Mouse (Mus musculus) cortical plate, adult 2 months (tissue): ENCODE measurements around the gene Tsr3. TPM values are rescaled to one million over a fixed set of nuclear protein-coding genes. Genes with fewer than 3 reads are reported as not detected.
A peak's percentile ranks its signal among the peaks of the same experiment; 100 is the strongest.

Experiments used
- H3K27ac ChIP-seq: fragments of 200-500 bp; 2 replicates; pipeline ENCODE4 v1.5.1; 2012; ENCODE audit warnings: low read length, control low read depth, inconsistent platforms; ENCODE audit not compliant: insufficient read depth
- H3K4me1 ChIP-seq: fragments of 200-500 bp; 2 replicates; pipeline ENCODE4 v1.6.1; 2011; ENCODE audit warnings: low read length; ENCODE audit not compliant: control insufficient read depth, insufficient read depth
- H3K4me3 ChIP-seq: fragments of 200-500 bp; 2 replicates; pipeline ENCODE4 v1.5.1; 2011; ENCODE audit warnings: mild to moderate bottlenecking, low read length, control low read depth; ENCODE audit not compliant: insufficient read depth
- CTCF ChIP-seq: fragments of 200-500 bp; IDR thresholded peaks from 2 replicates; pipeline ENCODE4 v1.5.1; 2011; ENCODE audit warnings: mild to moderate bottlenecking, control low read depth, low read length; ENCODE audit not compliant: insufficient read depth; ENCODE audit errors: extremely low read depth
- POLR2A ChIP-seq: fragments of 200-500 bp; IDR thresholded peaks from 2 replicates; pipeline ENCODE4 v1.6.1; 2011; ENCODE audit warnings: mild to moderate bottlenecking, low read length, control low read depth; ENCODE audit not compliant: insufficient read depth; ENCODE audit errors: extremely low read depth
- polyA plus RNA-seq: library from polyadenylated mRNA; depleted of rRNA; stranded (reverse); fragments of >200 nt; gene quantifications from 2 replicates; pipeline ENCODE4 v1.2.3, GENCODE M21; 2012; rRNA removed

Gene Tsr3
- polyA plus RNA-seq, 1 experiment, result 35.3 TPM

DNA sequence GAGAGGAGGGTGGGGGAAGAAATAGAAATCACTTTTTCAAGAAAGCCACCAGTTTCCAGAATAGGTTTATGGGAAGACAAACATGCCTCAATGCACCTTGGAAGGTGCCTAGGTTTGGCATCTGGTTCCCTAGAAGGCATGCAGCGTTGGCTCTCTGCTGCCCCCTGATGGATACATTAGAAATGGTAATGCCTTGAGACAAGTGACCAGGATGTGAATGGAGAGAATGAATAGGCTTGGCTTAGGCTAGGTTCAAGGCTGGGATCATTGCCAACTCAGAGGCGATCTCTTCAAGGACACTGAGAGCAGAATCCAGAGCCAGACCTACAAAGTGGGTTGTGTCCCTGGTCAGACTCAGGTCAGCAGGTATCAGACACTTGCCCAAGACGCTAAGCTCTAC, 45.1 kb downstream of the Tsr3 start:
- no peak overlapping the region for H3K4me3 ChIP-seq
- no peaks in the 10 kb centered on the region for H3K4me1 ChIP-seq
- no peak for TF ChIP-seq POLR2A
- peak; percentile 91 for TF ChIP-seq CTCF
- no peak overlapping the region for H3K27ac ChIP-seq

DNA sequence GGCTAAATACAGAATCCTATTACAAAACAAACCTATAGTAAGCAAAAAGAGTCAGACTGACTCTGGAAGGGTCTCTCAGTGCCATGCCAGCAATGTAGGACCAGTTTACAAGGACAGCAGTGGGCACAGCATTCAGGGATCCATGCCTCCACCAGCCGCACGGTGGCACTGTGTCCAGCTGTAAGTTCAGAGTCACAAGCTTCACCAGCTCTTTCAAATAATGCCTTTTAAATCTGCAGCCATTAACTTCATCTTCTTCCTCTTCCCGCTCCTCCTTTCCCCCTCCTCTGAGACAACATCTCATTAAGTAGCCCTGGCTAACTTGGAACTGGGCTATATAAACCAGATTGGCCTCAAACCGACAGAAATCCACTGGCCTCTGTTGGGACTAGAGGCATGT, 48.9 kb downstream of the Tsr3 start:
- no peaks in the 10 kb centered on the region for H3K4me1 ChIP-seq
- no peak overlapping the region for H3K27ac ChIP-seq
- peak; percentile 80 for TF ChIP-seq CTCF
- TF ChIP-seq POLR2A, result no peak
- H3K4me3 ChIP-seq, result no peak overlapping the region

DNA sequence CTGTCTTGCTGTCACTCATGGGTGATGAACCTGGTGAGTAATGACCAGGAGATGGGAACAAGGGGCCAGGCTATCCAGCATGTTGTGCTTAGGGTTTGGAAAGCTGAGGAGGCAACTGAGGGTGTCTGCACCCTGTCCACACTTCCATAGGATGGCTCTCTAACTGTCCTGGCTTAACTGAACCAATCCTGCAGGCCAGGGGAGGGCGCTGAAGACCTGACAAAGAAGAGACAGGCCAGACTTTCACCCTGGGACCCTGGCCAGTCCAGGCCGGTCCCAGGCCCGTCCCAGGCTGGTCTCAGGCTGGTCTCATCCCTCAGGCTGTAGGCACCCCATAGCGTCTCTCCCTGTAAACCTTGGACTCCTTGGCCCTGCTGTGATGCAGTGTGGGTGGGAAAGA, 50.4 kb downstream of the Tsr3 start:
- H3K27ac ChIP-seq, result no peak overlapping the region
- H3K4me1 ChIP-seq, result no peaks in the 10 kb centered on the region
- no peak overlapping the region for H3K4me3 ChIP-seq
- TF ChIP-seq POLR2A, result no peak

Other genes with a start within 250 kb of the Tsr3 start
- 22.0 and 23.1 TPM in 2 replicates for gene Cramp1l, start 224.4 kb upstream of the Tsr3 start, polyA plus RNA-seq
- gene Ift140, start 224.1 kb upstream of the Tsr3 start, polyA plus RNA-seq, result 22.2 and 22.7 TPM in 2 replicates
- gene Tmem204, start 156.6 kb upstream of the Tsr3 start, polyA plus RNA-seq, result 17.8 and 19.4 TPM in 2 replicates
- gene Telo2, start 124.2 kb upstream of the Tsr3 start, polyA plus RNA-seq, result 18.5 and 24.8 TPM in 2 replicates
- 0.19 and 0.34 TPM in 2 replicates for gene Ptx4, start 119.4 kb upstream of the Tsr3 start, polyA plus RNA-seq
- 45.6 and 47.0 TPM in 2 replicates for gene Clcn7, start 106.8 kb upstream of the Tsr3 start, polyA plus RNA-seq
- gene Ccdc154, start 77.7 kb upstream of the Tsr3 start, polyA plus RNA-seq, result not detected in 2 replicates
- not detected in 2 replicates for gene Gm38655, start 64.7 kb upstream of the Tsr3 start, polyA plus RNA-seq
- gene BC003965, start 55.6 kb upstream of the Tsr3 start, polyA plus RNA-seq, result 22.9 and 23.9 TPM in 2 replicates
- gene Unkl, start 51.8 kb upstream of the Tsr3 start, polyA plus RNA-seq, result 37.6 and 42.9 TPM in 2 replicates
- gene Gnptg, start within 50 bp of the Tsr3 start, polyA plus RNA-seq, result 121 and 126 TPM in 2 replicates
- gene Baiap3, start 16.2 kb downstream of the Tsr3 start, polyA plus RNA-seq, result 4.3 and 5.4 TPM in 2 replicates
- 257 and 264 TPM in 2 replicates for gene Ube2i, start 34.5 kb downstream of the Tsr3 start, polyA plus RNA-seq
- not detected in 2 replicates for gene Prss34, start 58.2 kb downstream of the Tsr3 start, polyA plus RNA-seq
- gene Prss28, start 68.5 kb downstream of the Tsr3 start, polyA plus RNA-seq, result not detected in 2 replicates
- gene Prss29, start 78.5 kb downstream of the Tsr3 start, polyA plus RNA-seq, result not detected in 2 replicates
- 0.06 TPM in 1 of 2 replicates, not detected in the other for gene Tpsab1, start 105.4 kb downstream of the Tsr3 start, polyA plus RNA-seq
- gene Tpsb2, start 126.1 kb downstream of the Tsr3 start, polyA plus RNA-seq, result 0.13 and 0.76 TPM in 2 replicates
- gene Tpsg1, start 129.1 kb downstream of the Tsr3 start, polyA plus RNA-seq, result not detected in 2 replicates
- gene Cacna1h, start 193.6 kb downstream of the Tsr3 start, polyA plus RNA-seq, result 39.6 and 49.8 TPM in 2 replicates
- 0.85 and 1.1 TPM in 2 replicates for gene Tekt4, start 214.4 kb downstream of the Tsr3 start, polyA plus RNA-seq